Mouse (Mus musculus): ENCODE results near the gene Tssk3. TPM values are rescaled to one million over a fixed set of nuclear protein-coding genes. Genes with fewer than 3 reads are reported as not detected.

The Tssk3 gene
- total and polyA plus RNA-seq, 3 experiments = 0.38 TPM; not detected in 2

DNA sequence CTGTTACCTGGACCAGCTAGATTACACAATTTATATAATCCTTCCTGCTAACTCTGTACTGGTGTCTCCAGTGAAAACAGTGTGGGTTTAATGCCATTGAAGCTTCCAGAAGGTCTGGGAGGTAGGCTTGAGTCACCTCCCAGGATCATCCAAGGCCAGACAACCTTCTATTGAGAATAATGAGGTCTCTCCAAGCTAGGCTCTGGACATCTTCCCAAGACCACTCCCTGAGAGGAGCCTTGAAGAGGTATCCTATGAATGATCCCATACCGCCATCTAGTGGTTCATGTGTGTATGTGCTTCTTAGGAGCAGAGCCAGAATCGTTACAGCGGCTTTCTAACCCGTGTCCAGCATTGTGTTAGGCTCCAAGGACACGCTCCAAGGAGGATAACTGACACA, 35.6 kb downstream of the Tssk3 start:
- peaks cover 3% of the 10 kb centered on the region for H3K27me3 ChIP-seq (ENCODE audit: insufficient read depth, low read length)
- H3K36me3 ChIP-seq (replicated peaks) = no peaks in the 10 kb centered on the region
- H3K4me1 ChIP-seq (ENCODE audit: insufficient read depth, low read depth, low read length) = peaks cover 8% of the 10 kb centered on the region
- H3K9me3 ChIP-seq (replicated peaks) = no peaks in the 10 kb centered on the region
- peak; percentile 40; the same call in 1 of the 2 replicates for ATAC-seq (ENCODE audit: extremely low read depth, insufficient number of reproducible peaks, low FRiP score, poor library complexity, severe bottlenecking)
- no peak overlapping the region for H3K4me3 ChIP-seq (ENCODE audit: low read depth, low read length)
- no peak for TF ChIP-seq TAL1 (conservative IDR thresholded peaks at IDR 0.05; ENCODE audit: low read depth, low read length)
- TF ChIP-seq GATA1 (IDR thresholded peaks at IDR 0.05; ENCODE audit: borderline replicate concordance, low read length) = no peak
- TF ChIP-seq GATA2 (IDR thresholded peaks at IDR 0.05; ENCODE audit: borderline replicate concordance, low read depth, low read length) = no peak
- peak; percentile 86 for TF ChIP-seq CTCF (IDR thresholded peaks at IDR 0.05; ENCODE audit: low read depth, low read length)
- no peak for TF ChIP-seq POLR2AphosphoS5 (IDR thresholded peaks at IDR 0.05; ENCODE audit: insufficient replicate concordance, low read depth, low read length)
- peak; percentile 64 for DNase-seq (ENCODE audit: low spot score)

DNA sequence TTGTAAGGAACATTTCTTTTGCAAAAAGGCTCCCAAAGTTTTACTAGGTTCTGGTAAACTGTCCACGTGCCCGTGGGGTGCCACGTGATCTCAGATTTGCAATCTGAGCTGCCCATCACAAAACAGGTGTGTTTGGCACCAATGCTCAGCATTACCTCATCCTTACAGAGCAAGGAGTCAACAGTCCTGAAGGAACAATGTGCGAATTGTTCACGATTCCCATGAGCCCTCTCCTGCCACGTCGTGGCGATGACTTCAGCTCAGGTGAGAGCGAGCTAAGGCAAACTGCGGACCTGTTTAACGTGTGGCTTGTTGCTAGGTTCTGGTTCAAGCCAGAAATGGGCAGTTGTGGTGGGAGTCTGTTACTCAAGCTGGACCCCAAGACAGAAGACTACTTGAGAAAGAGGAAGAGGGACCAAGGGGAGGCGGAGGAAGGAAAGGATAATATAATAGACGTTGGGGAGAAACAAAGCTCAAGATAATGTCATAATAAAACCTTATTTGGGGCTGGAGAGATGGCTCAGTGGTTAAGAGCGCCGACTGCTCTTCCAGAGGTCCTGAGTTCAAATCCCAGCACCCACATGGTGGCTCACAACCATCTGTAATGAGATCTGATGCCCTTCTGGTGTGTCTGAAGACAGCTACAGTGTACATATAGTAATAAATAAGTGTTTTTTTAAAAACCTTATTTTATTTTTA, 39.2 kb downstream of the Tssk3 start:
- Histone ChIP-seq H3K36me3 (replicated peaks) (no peaks in the 10 kb centered on the region), H3K4me1 (ENCODE audit: insufficient read depth, low read depth, low read length) (peaks cover 4% of the 10 kb centered on the region), H3K9me3 (replicated peaks) (no peaks in the 10 kb centered on the region), H3K27me3 (ENCODE audit: insufficient read depth, low read length) (peaks cover 13% of the 10 kb centered on the region), H3K4me3 (ENCODE audit: low read depth, low read length) (no peak overlapping the region)
- DNase-seq (ENCODE audit: low spot score) (no peak), ATAC-seq (ENCODE audit: extremely low read depth, insufficient number of reproducible peaks, low FRiP score, poor library complexity, severe bottlenecking) (no peak)
- no peak for TF ChIP-seq POLR2AphosphoS5 (IDR thresholded peaks at IDR 0.05; ENCODE audit: insufficient replicate concordance, low read depth, low read length)
- no peak for TF ChIP-seq GATA2 (IDR thresholded peaks at IDR 0.05; ENCODE audit: borderline replicate concordance, low read depth, low read length)
- TF ChIP-seq GATA1 (IDR thresholded peaks at IDR 0.05; ENCODE audit: borderline replicate concordance, low read length) = no peak
- no peak for TF ChIP-seq CTCF (IDR thresholded peaks at IDR 0.05; ENCODE audit: low read depth, low read length)
- no peak for TF ChIP-seq TAL1 (conservative IDR thresholded peaks at IDR 0.05; ENCODE audit: low read depth, low read length)

DNA sequence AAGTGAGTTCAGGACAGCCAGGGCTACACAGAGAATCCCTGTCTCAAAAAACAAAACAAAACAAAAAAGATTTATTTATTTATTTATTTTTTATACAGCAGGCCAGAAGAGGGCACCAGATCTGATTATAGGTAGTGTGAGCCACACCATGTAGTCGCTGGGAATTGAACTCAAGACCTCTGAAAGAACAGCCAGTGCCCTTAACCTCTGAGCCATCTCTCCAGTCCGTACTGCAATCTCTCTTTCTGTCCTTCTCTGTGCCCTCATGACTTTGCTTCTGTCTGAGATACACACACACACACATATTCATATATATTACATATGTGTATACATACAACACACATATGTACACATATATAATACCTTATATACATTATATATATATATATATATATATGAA, 40.0 kb downstream of the Tssk3 start:
- Histone ChIP-seq H3K9me3 (replicated peaks) (no peaks in the 10 kb centered on the region), H3K4me1 (ENCODE audit: insufficient read depth, low read depth, low read length) (peaks cover 4% of the 10 kb centered on the region), H3K27me3 (ENCODE audit: insufficient read depth, low read length) (peaks cover 13% of the 10 kb centered on the region), H3K4me3 (ENCODE audit: low read depth, low read length) (no peak overlapping the region), H3K36me3 (replicated peaks) (no peaks in the 10 kb centered on the region)
- ATAC-seq (ENCODE audit: extremely low read depth, insufficient number of reproducible peaks, low FRiP score, poor library complexity, severe bottlenecking) (no peak), DNase-seq (ENCODE audit: low spot score) (no peak)
- TF ChIP-seq TAL1 (conservative IDR thresholded peaks at IDR 0.05; ENCODE audit: low read depth, low read length) (no peak), GATA1 (IDR thresholded peaks at IDR 0.05; ENCODE audit: borderline replicate concordance, low read length) (no peak), POLR2AphosphoS5 (IDR thresholded peaks at IDR 0.05; ENCODE audit: insufficient replicate concordance, low read depth, low read length) (no peak), CTCF (IDR thresholded peaks at IDR 0.05; ENCODE audit: low read depth, low read length) (no peak), GATA2 (IDR thresholded peaks at IDR 0.05; ENCODE audit: borderline replicate concordance, low read depth, low read length) (no peak)

DNA sequence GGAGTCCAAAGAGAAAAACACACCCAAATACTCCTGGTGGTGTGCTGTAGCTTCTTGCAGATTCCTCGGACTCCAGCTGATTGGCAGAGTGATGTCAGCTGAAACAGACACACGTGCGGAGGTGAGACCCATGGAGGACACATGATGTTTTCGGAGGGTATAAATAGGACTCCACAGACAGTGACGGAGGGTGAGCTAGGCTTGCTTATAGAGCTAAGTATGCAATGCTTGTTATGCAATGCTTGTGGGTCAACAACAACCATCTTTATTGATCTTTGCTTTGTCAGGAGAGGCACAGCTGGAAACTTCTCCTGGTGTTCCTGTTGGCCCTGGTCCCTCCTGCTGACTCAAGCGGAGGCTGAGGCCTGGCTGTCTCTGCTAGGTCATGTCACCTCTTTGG, 42.1 kb downstream of the Tssk3 start:
- no peak for DNase-seq (ENCODE audit: low spot score)
- Histone ChIP-seq H3K4me1 (ENCODE audit: insufficient read depth, low read depth, low read length) (no peaks in the 10 kb centered on the region; the same call in none of the 2 replicates), H3K36me3 (replicated peaks) (no peaks in the 10 kb centered on the region), H3K9me3 (replicated peaks) (no peaks in the 10 kb centered on the region), H3K4me3 (ENCODE audit: low read depth, low read length) (no peak overlapping the region), H3K27me3 (ENCODE audit: insufficient read depth, low read length) (peaks cover 17% of the 10 kb centered on the region)
- ATAC-seq (ENCODE audit: extremely low read depth, insufficient number of reproducible peaks, low FRiP score, poor library complexity, severe bottlenecking) = no peak
- no peak for TF ChIP-seq GATA1 (IDR thresholded peaks at IDR 0.05; ENCODE audit: borderline replicate concordance, low read length)

DNA sequence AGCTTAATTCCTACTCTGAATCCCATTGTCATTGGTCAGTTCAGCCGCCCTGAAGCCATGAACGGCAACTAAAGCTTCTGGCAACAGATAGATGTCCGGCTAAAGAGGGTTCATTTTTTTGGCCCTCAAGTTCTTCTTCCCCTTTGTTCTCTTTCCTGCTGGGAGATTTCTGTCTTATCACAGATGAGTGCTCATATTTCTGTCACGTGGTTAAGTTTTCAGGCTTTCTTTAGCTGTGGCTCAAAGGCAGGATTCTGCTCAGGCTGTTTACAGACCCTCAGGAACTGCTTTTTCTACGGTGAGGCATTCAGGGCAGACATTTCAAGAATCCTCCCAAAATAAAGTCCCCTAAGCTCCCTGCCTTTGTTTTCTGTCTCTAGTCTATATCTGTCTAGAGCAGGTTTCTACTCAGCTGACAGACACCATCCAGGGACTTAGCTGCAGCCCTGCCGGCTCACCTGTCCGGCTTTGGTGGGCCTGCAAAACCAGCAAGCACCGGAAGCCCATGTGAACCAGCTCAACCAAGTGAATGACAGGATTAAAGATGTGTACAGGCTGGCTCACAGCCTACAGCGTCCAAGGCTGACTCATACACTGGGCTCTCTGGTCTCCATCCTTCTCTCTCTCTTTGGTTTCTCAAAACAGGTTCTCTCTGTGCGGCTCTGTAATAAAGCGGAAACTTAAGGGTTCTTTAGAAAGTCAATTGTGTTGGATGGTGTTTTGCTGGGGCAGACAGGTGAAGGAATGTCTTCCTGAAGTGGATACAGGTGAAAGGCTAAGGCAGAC, 42.9 kb downstream of the Tssk3 start:
- TF ChIP-seq TAL1 (conservative IDR thresholded peaks at IDR 0.05; ENCODE audit: low read depth, low read length) = no peak
- no peak for TF ChIP-seq CTCF (IDR thresholded peaks at IDR 0.05; ENCODE audit: low read depth, low read length)
- TF ChIP-seq GATA1 (IDR thresholded peaks at IDR 0.05; ENCODE audit: borderline replicate concordance, low read length) = no peak
- TF ChIP-seq GATA2 (IDR thresholded peaks at IDR 0.05; ENCODE audit: borderline replicate concordance, low read depth, low read length) = no peak
- TF ChIP-seq POLR2AphosphoS5 (IDR thresholded peaks at IDR 0.05; ENCODE audit: insufficient replicate concordance, low read depth, low read length) = no peak
- no peak for ATAC-seq (ENCODE audit: extremely low read depth, insufficient number of reproducible peaks, low FRiP score, poor library complexity, severe bottlenecking)

DNA sequence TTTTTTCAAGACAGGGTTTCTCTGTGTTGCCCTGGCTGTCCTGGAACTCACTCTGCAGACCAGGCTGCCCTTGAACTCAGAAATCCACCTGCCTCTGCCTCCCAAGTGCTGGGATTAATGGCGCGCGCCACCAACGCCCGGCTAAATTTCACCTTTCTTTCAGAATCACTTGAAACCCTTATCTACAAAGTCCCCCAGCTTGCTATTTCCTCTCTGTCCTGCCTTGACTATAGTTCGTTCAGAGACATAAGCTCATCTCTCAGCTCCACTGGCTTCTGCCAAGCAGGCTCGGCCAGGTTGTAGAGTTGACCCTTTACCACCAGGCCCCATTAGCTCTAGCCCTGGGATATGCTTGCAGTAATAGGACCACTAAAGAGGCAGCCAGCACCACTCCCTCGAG, 43.5 kb downstream of the Tssk3 start:
- H3K4me3 ChIP-seq (ENCODE audit: low read depth, low read length) = no peak overlapping the region
- ATAC-seq (ENCODE audit: extremely low read depth, insufficient number of reproducible peaks, low FRiP score, poor library complexity, severe bottlenecking) (no peak), DNase-seq (ENCODE audit: low spot score) (no peak)
- H3K36me3 ChIP-seq (replicated peaks) = no peaks in the 10 kb centered on the region
- TF ChIP-seq POLR2AphosphoS5 (IDR thresholded peaks at IDR 0.05; ENCODE audit: insufficient replicate concordance, low read depth, low read length) = no peak
- no peak for TF ChIP-seq GATA2 (IDR thresholded peaks at IDR 0.05; ENCODE audit: borderline replicate concordance, low read depth, low read length)
- H3K4me1 ChIP-seq (ENCODE audit: insufficient read depth, low read depth, low read length) = no peaks in the 10 kb centered on the region; the same call in none of the 2 replicates
- peaks cover 29% of the 10 kb centered on the region for H3K27me3 ChIP-seq (ENCODE audit: insufficient read depth, low read length)
- H3K9me3 ChIP-seq (replicated peaks) = no peaks in the 10 kb centered on the region

More for the DNA sequence above, 42.9 kb downstream of the Tssk3 start:
- no peak for DNase-seq (ENCODE audit: low spot score)
- Histone ChIP-seq H3K9me3 (replicated peaks) (no peaks in the 10 kb centered on the region), H3K4me1 (ENCODE audit: insufficient read depth, low read depth, low read length) (no peaks in the 10 kb centered on the region; the same call in none of the 2 replicates), H3K27me3 (ENCODE audit: insufficient read depth, low read length) (peaks cover 23% of the 10 kb centered on the region), H3K4me3 (ENCODE audit: low read depth, low read length) (no peak overlapping the region), H3K36me3 (replicated peaks) (no peaks in the 10 kb centered on the region)
